Mouse (Mus musculus) small intestine, adult 2 months (tissue): ENCODE data around the gene Cxcr3. TPM values are rescaled to one million over a fixed set of nuclear protein-coding genes. Genes with fewer than 3 reads are reported as not detected.

ENCODE experiments used
- H3K27ac ChIP-seq: fragments of 200-500 bp; 2 replicates; pipeline ENCODE4 v1.5.1; 2012; ENCODE audit warnings: low read depth, low read length, control low read depth, inconsistent platforms; ENCODE audit not compliant: insufficient read depth
- H3K27me3 ChIP-seq: fragments of 200-500 bp; 2 replicates; pipeline ENCODE4 v1.6.1; 2012; ENCODE audit warnings: mild to moderate bottlenecking, moderate library complexity, low read length, inconsistent platforms; ENCODE audit not compliant: control insufficient read depth, insufficient read depth
- H3K36me3 ChIP-seq: fragments of 200-500 bp; 2 replicates; pipeline ENCODE4 v1.6.1; 2012; ENCODE audit warnings: mild to moderate bottlenecking, low read length, control low read depth, inconsistent platforms; ENCODE audit not compliant: control insufficient read depth, insufficient read depth
- H3K4me1 ChIP-seq: fragments of 200-500 bp; 2 replicates; pipeline ENCODE4 v1.6.1; 2012; ENCODE audit warnings: low read length, inconsistent platforms, mixed read lengths; ENCODE audit not compliant: control insufficient read depth, insufficient read depth, insufficient read length
- H3K4me3 ChIP-seq: fragments of 200-500 bp; 2 replicates; pipeline ENCODE4 v1.5.1; 2012; ENCODE audit warnings: low read depth, mild to moderate bottlenecking, control low read depth, inconsistent platforms, low read length, moderate library complexity
- CTCF ChIP-seq: fragments of 200-500 bp; IDR thresholded peaks from 2 replicates; pipeline ENCODE4 v1.5.1; 2012; ENCODE audit warnings: low read depth, mild to moderate bottlenecking, control low read depth, inconsistent platforms, low read length, moderate library complexity, mixed read lengths; ENCODE audit not compliant: insufficient replicate concordance, insufficient read length; ENCODE audit errors: extremely low read depth
- POLR2A ChIP-seq: fragments of 200-500 bp; IDR thresholded peaks from 2 replicates; pipeline ENCODE4 v1.6.1; 2012; ENCODE audit warnings: low read depth, mild to moderate bottlenecking, control low read depth, inconsistent platforms, low read length, moderate library complexity
- WGBS: fragments of 180-500 bp; shearing (Covaris S2); methylation state at CpG from one replicate; pipeline ENCODE4 v1.1.7; 2018; 5-methylcytosine and 5-hydroxymethylcytosine counted together
- polyA plus RNA-seq: library from polyadenylated mRNA; depleted of rRNA; stranded (reverse); fragments of >200 nt; gene quantifications from 2 replicates; pipeline ENCODE4 v1.2.3, GENCODE M21; 2012; rRNA removed

Gene Cxcr3
- polyA plus RNA-seq, result 6.7 and 7.4 TPM in 2 replicates

DNA sequence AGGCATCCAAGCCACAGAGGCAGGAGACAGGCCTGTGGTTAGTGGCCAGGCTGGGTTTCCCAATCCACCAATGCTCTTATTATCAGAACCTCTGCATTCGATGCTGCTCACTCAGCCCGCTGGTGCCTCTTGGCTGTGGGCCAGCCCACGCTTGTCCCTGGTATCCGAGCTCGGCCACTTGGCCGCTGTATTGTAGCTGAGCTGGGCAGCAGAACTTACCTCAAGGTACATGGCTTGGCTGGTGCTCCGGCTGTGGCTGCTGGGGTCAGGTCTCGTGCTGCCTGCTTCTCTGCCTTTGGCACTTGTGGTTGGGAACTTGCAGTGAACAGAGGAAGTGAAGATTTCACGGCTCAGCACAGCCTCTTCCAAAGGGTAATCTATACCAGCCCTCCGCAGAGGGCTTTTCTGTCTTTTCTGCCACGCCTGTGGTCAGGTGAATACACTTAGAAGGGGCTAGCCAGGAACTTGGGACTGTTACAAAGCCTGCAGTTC is at the start of gene Cxcr3:
Gene Cxcr3 (minus strand): TSS at position 442 of the 492 bp plus-strand sequence.
- Histone ChIP-seq H3K4me3 (peak within 1 kb of the TSS; percentile 54), H3K36me3 (no peaks in the 10 kb centered on the region), H3K27me3 (no peaks in the 10 kb centered on the region), H3K27ac (peak within 1 kb of the TSS; percentile 35), H3K4me1 (peaks cover 6% of the 10 kb centered on the region; the same call in 1 of the 2 replicates)
- 45% methylated on average over 11 of the region's 11 CpGs for WGBS
- TF ChIP-seq CTCF (no peak), POLR2A (no peak)

DNA sequence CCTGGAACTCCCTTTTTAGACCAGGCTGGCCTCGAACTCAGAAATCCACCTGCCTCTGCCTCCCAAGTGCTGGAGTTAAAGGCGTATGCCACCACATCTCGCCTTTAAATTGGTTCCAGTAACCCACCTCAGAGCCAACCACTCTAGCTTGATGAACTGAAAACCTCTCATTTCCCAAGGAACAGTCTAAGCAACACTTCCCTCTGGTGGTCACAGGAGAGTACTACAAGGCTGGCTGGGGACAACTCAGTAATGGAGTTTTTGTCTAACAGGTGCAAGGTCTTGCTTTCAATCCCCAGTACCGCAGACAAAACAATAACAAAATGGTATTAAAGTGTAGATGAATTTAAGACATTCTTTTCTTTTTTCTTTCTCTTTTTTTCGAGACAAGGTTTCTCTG is 38.0 kb upstream of the Cxcr3 start:
- no peak for TF ChIP-seq POLR2A
- TF ChIP-seq CTCF, result no peak
- Histone ChIP-seq H3K4me1 (no peaks in the 10 kb centered on the region), H3K27me3 (no peaks in the 10 kb centered on the region), H3K4me3 (no peak overlapping the region), H3K27ac (no peak overlapping the region), H3K36me3 (no peaks in the 10 kb centered on the region)
- WGBS, result 42% methylated on average over 5 of the region's 5 CpGs

DNA sequence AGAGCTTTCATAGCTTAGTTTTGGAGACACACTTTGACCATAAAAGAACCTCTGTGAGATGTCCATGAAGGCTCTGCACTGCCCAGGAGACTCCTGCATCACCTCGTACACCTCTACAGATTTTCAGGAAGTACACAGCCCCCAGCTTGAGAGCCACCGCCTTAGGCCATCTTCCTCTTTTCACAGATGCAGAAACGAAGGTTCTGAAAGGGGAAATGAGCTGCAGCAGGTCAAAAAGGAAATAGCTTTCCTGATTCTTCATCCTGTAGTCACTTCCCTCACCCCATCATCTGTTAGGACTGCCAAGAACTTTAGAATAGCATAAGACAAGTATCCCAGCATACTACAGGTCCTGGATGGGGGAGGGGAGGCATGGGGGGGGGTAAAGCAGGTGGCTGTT is 36.2 kb upstream of the Cxcr3 start:
- no peaks in the 10 kb centered on the region for H3K27me3 ChIP-seq
- H3K36me3 ChIP-seq, result no peaks in the 10 kb centered on the region
- 67% methylated on average over 3 of the region's 3 CpGs for WGBS
- no peaks in the 10 kb centered on the region for H3K4me1 ChIP-seq
- TF ChIP-seq POLR2A (no peak), CTCF (no peak)
- no peak overlapping the region for H3K27ac ChIP-seq
- no peak overlapping the region for H3K4me3 ChIP-seq

DNA sequence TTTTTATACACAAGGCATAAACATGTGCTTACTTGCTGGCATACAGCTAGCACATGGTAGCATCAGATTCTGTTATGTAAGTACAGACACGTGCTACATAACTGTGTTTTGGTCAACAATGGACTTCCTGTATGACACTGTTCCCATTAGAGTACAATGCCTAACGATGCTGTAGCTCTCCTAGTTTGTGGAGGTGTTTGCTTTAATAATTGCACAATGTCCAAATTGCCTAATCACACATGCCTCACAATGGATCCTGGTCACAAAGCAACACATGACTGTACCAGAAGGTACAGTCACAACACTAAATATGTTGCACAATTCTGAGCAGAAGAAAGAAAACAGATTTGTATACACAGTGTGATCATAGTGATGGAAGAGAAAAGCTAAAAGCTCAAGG is 35.4 kb upstream of the Cxcr3 start:
- H3K27me3 ChIP-seq, result no peaks in the 10 kb centered on the region
- no peaks in the 10 kb centered on the region for H3K36me3 ChIP-seq
- H3K4me1 ChIP-seq, result no peaks in the 10 kb centered on the region
- WGBS, result 38% methylated on average over 2 of the region's 2 CpGs
- H3K27ac ChIP-seq, result no peak overlapping the region
- TF ChIP-seq POLR2A (no peak), CTCF (no peak)
- H3K4me3 ChIP-seq, result no peak overlapping the region

DNA sequence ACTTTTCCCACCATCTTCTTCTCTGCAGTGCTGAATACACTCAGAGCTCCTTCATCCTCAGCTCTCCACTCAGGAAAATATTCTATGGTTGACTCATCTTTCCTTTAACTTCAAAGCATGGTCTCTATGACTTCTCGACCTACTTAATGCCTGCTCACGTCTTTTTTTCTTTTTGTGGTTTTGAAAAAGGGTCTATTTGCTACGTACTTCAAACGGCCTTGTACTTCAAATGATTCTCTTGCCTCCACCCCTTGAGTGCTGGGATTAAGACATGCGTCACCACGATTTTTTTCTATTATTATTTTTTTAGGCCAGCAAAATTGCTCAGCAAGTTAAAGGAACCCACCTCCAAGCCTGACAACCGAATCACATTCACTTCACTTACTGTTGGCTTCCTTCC is 33.2 kb upstream of the Cxcr3 start:
- Histone ChIP-seq H3K36me3 (no peaks in the 10 kb centered on the region), H3K4me1 (no peaks in the 10 kb centered on the region), H3K27me3 (no peaks in the 10 kb centered on the region), H3K4me3 (no peak overlapping the region), H3K27ac (no peak overlapping the region)
- 67% methylated on average over 7 of the region's 7 CpGs for WGBS
- no peak for TF ChIP-seq CTCF
- no peak for TF ChIP-seq POLR2A

DNA sequence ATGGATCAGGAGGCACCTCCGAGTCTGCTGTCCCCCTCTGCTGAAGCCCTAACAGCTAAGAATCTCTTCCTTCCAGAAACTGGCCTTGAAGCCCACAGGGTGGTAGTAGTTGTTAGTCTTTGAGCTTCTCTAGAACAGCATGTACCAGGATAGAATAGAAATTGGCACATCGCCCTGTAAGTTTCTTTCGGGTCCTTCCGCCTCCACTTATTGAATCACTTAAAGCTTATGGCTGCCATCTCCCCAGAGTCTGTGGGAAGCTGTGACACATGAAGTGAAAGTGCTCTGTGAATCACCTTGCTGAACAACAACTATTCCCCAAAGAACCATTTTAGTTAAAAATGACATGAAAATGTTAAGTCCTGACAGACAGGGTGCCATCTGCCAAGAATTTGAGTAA is 31.0 kb upstream of the Cxcr3 start:
- Histone ChIP-seq H3K4me1 (no peaks in the 10 kb centered on the region), H3K4me3 (no peak overlapping the region), H3K27ac (no peak overlapping the region), H3K27me3 (no peaks in the 10 kb centered on the region), H3K36me3 (no peaks in the 10 kb centered on the region)
- TF ChIP-seq POLR2A (no peak), CTCF (no peak)
- 65% methylated on average over 4 of the region's 4 CpGs for WGBS

DNA sequence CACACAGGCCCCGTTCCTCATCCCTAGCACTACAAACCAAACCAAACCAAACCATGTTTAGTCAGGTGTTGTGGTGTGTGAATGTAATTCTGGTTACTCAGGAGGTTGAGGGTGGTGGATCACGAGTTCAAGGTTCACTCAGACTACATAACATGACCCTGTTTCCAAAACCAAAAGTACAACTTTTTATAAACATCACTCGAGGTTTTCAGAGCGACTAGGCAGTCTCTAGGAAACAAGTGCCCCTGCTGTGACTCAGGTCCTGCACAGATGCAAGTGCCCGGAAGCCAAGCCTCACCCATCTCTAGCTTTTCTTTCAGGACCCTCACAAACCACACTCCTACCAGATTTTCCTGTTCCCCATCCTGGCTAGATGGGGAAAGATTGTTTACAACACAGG is 30.6 kb upstream of the Cxcr3 start:
- H3K4me1 ChIP-seq, result no peaks in the 10 kb centered on the region
- TF ChIP-seq CTCF, result no peak
- TF ChIP-seq POLR2A, result no peak
- no peak overlapping the region for H3K4me3 ChIP-seq
- 72% methylated on average over 5 of the region's 5 CpGs for WGBS
- H3K27me3 ChIP-seq, result no peaks in the 10 kb centered on the region
- no peaks in the 10 kb centered on the region for H3K36me3 ChIP-seq
- H3K27ac ChIP-seq, result no peak overlapping the region

DNA sequence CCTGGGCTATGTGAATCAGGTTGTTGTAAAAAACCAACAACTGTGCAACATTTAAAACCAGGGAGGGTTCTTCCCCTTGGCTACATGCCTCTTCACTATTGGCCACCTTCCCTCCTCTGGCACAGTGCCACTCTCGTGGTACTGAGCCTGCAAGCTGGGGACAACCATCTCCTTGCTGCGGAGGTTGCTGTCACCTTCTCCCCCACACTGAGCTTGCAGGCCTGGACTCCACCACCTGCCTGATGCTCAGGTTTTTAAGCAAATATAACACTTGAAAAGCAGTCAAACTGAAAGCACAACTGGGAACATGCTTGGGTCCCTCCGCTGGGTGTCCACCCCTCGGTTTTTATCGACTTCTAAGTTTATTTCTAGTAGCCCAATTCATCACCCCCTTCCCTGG is 20.4 kb upstream of the Cxcr3 start:
- H3K4me1 ChIP-seq, result peaks cover 2% of the 10 kb centered on the region; the same call in 1 of the 2 replicates
- TF ChIP-seq POLR2A (no peak), CTCF (no peak)
- H3K36me3 ChIP-seq, result no peaks in the 10 kb centered on the region
- no peaks in the 10 kb centered on the region for H3K27me3 ChIP-seq
- no peak overlapping the region for H3K27ac ChIP-seq
- no peak overlapping the region for H3K4me3 ChIP-seq
- WGBS, result 51% methylated on average over 5 of the region's 5 CpGs
